In the genomic region with DNA sequence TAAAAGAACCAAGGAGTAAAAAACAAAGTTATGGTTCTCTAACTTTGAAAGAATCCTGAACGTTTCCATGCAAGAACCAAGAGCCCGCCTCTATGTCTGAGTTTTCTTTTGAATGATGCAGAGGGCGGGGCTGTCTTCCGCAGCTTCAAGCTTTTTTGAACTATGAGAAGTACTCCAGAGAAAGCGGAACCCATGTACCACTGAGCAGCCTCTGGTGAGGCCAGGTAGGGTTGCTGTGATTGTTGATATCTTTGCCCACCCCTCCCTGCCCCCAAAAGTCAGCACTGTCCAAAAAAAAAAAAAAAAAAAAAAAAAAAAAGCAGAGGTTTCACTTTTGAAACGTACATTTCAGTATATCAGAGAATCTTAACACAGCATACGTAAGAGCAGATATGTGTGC, we compare ENCODE assay signal across 9 mouse cellular contexts.
DNase-seq lines count a peak whose midpoint lies in the region; ATAC-seq lines count a peak whose summit lies in the region.
"Had no signal": no experiment of that assay in that cellular context is flagged by ENCODE, and none has a peak within 500 bp of the region (broad histone marks: within the 10 kb centered on the region; RNA-seq: fewer than 3 reads in every experiment).

No protein-coding gene starts in this region.

- DNase-seq in 3T3-L1 (ENCODE audit: low read depth, low spot score) = peak; percentile 85
- DNase-seq in B cell, adult 2 months = peak; percentile 35 to 40
- DNase-seq in lung, postnatal 4 days = peak; percentile 43 to 46
- no peak for DNase-seq in yolk sac, embryonic 10.5 days (ENCODE audit: low spot score)
- no peak for DNase-seq in layer of hippocampus, postnatal 10 days (ENCODE audit: low spot score in 2 of 2)
- no peak for DNase-seq in layer of hippocampus, adult 18-20 months (ENCODE audit: low spot score in 2 of 2)
- DNase-seq in forebrain, embryonic 10.5 days (ENCODE audit: extremely low spot score, low spot score) = no peak
- DNase-seq: right cerebral cortex, postnatal 4 days had no signal

- no peak for ATAC-seq in heart, embryonic 14.5 days (ENCODE audit: insufficient number of reproducible peaks, insufficient read depth, low FRiP score, low read depth)

- no peaks in the 10 kb centered on the region for H3K27me3 ChIP-seq in heart, embryonic 14.5 days (ENCODE audit: control insufficient read depth, insufficient read depth, low read length)
- H3K27me3 ChIP-seq in forebrain, embryonic 10.5 days (ENCODE audit: poor library complexity, severe bottlenecking) = 0 out of 2 replicates have a peak, but pooled peaks cover 5% of the 10 kb centered on the region

- WGBS in heart, embryonic 14.5 days = 58% methylated on average over 7 of the region's 7 CpGs
- WGBS in forebrain, embryonic 10.5 days = 75% methylated on average over 7 of the region's 7 CpGs

- H3K9ac ChIP-seq in heart, embryonic 14.5 days (ENCODE audit: low read length) = no peak overlapping the region

- H3K4me1 ChIP-seq in heart, embryonic 14.5 days (ENCODE audit: control insufficient read depth in 2 of 2, insufficient read depth in 2 of 2, low read length in 2 of 2) = peaks cover 21 to 23% of the 10 kb centered on the region in 2 experiments
- H3K4me1 ChIP-seq in forebrain, embryonic 10.5 days = peaks cover 57% of the 10 kb centered on the region

- H3K9me3 ChIP-seq in heart, embryonic 14.5 days (ENCODE audit: control insufficient read depth, low read length) = no peaks in the 10 kb centered on the region
- no peaks in the 10 kb centered on the region for H3K9me3 ChIP-seq in forebrain, embryonic 10.5 days

- peak overlapping the region; percentile 57 for H3K4me2 ChIP-seq in heart, embryonic 14.5 days (ENCODE audit: low read length)

- peak overlapping the region in 1 of 2 experiments; percentile 71; a peak in 2 of 4 replicates for H3K27ac ChIP-seq in heart, embryonic 14.5 days (replicated peaks in 1 of 2; ENCODE audit: control insufficient read depth in 1 of 2, insufficient read depth in 1 of 2, low read depth in 2 of 2, low read length in 2 of 2)
- H3K27ac ChIP-seq in forebrain, embryonic 10.5 days = no peak overlapping the region

- H3K4me3 ChIP-seq in heart, embryonic 14.5 days (ENCODE audit: control insufficient read depth in 1 of 2, insufficient read depth in 1 of 2, low read depth in 1 of 2, low read length in 2 of 2) = no peak overlapping the region
- no peak overlapping the region for H3K4me3 ChIP-seq in forebrain, embryonic 10.5 days

- no peaks in the 10 kb centered on the region for H3K36me3 ChIP-seq in heart, embryonic 14.5 days (ENCODE audit: control insufficient read depth, insufficient read depth, low read length)
- H3K36me3 ChIP-seq in forebrain, embryonic 10.5 days (replicated peaks) = no peaks in the 10 kb centered on the region

Comparison
In these comparisons a context has a peak if more than half of its experiments do, and no peak if none do; other contexts are left out.
1. DNase-seq: peak in 3T3-L1 (single experiment), B cell, adult 2 months (2 of 2) and lung, postnatal 4 days (2 of 2); none in yolk sac, embryonic 10.5 days (single experiment), layer of hippocampus, postnatal 10 days (0 of 2), layer of hippocampus, adult 18-20 months (0 of 2) and forebrain, embryonic 10.5 days (single experiment).